Mouse (Mus musculus) myocyte (in vitro differentiated cells): ENCODE results near the gene Hist1h4a.

ENCODE experiments used
- POLR2A ChIP-seq: IDR thresholded peaks from one replicate; pipeline ENCODE4 v1.6.1; 2011; ENCODE audit warnings: low read depth, mild to moderate bottlenecking, control low read depth, moderate library complexity; ENCODE audit not compliant: insufficient read length
- TCF3 ChIP-seq: IDR thresholded peaks from one replicate; pipeline ENCODE4 v1.6.1; 2011; ENCODE audit warnings: low read depth, control low read depth; ENCODE audit not compliant: insufficient read length
- USF1 ChIP-seq: IDR thresholded peaks from one replicate; pipeline ENCODE4 v1.6.1; 2011; ENCODE audit warnings: low read depth, mild to moderate bottlenecking, control low read depth, moderate library complexity

GRCm38 (mm10) chr13:23760240-23760971, 624 bp downstream of the Hist1h4a start:
- no peak for TF ChIP-seq USF1
- TF ChIP-seq TCF3: no peak
- TF ChIP-seq POLR2A: no peak
